Mouse (Mus musculus): Measurements from ENCODE around the gene Lrrc23.
"Not testable (repeated sequence)": the region's sequence is repeated elsewhere in the genome, so short reads cannot be mapped to it uniquely, and the experiment has no call there.

The Lrrc23 gene

DNA sequence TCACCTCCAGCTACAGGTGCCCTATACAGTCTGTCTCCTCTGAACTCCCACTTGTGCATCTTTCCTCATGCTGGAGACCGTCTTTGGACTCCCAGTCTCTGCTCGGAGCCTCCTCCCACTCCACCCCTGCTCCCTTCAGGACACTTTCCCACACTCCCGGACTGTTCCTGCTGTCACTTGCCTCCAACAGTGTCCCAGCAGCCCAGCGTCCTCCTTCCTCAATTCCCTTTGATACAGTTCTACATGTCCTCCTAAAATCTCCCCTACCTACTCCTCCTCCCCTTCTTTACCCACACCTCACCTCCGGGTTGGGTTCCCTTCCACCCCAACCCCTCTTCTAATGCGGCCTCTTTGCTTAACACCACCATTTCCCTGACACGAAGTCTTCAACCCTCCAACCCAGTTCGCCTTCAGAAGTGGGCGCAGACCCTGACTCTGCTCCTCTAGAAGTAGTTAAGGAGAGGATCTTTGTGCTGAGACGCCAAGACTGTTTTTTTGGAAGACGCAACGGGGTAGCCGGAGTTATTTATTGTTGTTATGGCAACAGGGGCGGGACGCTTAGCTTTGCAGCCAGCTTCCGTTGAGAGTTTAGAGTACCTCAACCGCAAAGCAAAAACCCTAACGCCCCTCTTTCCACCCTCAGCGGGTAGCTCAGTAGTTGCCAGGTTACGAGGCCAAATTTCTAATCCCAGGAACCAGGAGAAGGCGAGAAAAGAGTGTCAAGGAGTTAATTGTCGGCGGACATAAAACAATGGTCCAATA lies at the start of gene Lrrc23:
Lrrc23 (minus strand) TSS at position 506 of the 762 bp plus-strand sequence.
- DNase-seq = peak; percentile 53 to 54

DNA sequence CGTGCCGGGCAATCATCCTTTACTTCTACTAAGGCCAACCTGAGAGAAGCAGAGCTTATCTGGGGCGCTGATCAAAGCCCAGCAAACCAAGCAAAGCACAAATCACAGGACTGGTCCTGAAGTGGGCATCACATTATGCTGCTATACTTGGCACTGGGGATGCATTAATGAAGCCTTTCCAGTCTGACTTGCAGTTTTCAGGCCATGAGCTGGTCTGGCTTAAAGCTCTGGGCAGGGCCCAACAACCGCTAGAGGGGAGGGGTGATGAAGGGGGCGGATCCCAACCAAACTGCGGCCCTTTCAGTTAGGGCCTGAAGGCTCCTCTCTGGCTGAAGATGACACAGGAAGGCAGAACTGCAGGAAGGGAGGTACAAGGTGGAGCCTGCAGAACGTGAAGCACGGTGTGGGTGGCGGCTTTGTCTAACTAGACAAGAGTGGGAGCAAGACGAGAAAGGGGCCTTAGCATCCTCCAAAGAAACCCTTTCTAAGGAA lies 48.6 kb upstream of the Lrrc23 start:
- DNase-seq = peak; percentile 39 to 48

DNA sequence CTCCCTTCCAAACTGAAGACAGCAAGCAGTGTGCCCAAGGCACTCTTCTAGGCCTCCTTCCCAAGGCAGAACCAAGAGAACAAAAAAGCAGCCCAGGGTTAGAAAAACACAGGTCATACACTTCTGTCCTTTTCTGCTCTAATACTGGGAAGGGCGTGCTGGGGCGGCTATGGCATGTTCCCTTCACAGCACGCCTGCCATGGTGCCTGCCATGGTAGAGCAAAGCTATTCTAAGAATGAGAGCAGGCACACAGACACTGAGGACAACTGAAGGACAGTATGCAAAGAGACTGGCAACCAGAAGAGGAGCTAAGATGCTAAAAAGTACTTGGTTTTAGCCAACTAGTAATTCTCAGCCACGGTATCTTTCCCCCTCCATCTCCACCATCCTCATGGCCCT lies 42.5 kb upstream of the Lrrc23 start:
- no peak for DNase-seq

DNA sequence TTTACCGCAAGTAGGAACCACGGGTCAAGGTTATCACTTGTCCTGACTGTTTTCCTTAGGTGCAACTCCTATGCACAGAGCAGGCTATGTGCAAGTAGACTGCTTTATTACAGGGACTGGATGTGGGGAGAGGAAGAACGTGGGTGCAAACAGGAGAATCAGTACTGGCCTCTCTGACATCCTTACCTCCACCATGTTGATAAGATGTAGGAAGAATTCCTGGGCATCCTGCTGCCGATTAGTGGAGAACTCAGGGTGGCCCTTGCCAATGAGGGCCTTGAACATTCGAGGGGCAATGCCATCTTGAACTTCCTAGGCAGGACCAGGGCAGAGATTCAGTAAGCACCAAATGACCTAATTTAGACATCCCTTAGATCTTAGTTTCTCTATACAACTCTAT lies 41.4 kb upstream of the Lrrc23 start:
- no peak for DNase-seq

DNA sequence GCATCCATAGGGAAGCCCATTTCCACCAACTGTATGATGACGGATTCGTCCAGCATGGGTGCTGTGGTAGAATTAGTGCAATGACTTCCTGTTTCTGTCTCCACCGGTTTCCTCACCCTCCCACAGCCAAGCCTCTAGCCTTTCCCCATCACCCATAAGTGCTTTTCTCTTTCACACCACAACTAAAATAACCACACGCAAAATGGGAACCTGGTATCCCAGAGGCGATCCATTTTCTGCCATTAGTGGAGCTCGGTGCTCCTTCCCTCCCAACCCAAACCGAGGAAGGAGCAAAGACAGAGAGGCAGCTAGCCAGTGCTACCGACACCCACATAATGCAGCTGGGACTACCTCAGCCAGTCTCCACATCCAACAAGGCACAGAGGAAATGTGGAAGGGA lies 38.4 kb upstream of the Lrrc23 start:
- no peak for DNase-seq

DNA sequence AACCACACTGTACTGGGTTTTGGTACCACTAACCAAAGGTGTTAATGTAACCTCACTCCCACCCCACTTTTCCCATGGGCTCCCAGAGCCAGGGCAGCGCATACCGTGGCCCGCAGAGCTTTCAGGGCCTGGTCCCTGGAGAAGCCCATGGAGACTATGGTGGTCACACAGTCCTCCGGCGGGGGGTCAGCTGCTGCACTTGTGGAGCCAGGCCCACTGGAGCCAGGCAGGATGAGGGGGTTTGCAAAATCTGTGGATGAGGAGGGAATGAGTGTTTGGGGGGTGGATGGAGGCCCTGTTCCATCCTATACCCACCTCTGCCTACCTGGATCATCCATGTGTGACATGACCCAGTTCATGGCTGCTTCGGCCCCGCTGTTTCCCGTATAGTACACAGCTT lies 38.0 kb upstream of the Lrrc23 start:
- no peak for DNase-seq

- no peak for DNase-seq
These were observed 37.6 kb upstream of the Lrrc23 start for GRCm38 (mm10) chr6:124817125-124817524.

- no peak for DNase-seq
These were observed 37.1 kb upstream of the Lrrc23 start for GRCm38 (mm10) chr6:124816611-124817010.

GRCm38 (mm10) chr6:124814858-124815774 lies 35.6 kb upstream of the Lrrc23 start:
- DNase-seq = peak; percentile 31 to 37

GRCm38 (mm10) chr6:124814448-124814847 lies 34.9 kb upstream of the Lrrc23 start:
- DNase-seq = peak in 1 of 2 experiments; percentile 85

GRCm38 (mm10) chr6:124813933-124814332 lies 34.4 kb upstream of the Lrrc23 start, which contains the start of gene Tpi1:
Tpi1 (minus strand) TSS chr6:124814296.
- peak; percentile 94 for DNase-seq

DNA sequence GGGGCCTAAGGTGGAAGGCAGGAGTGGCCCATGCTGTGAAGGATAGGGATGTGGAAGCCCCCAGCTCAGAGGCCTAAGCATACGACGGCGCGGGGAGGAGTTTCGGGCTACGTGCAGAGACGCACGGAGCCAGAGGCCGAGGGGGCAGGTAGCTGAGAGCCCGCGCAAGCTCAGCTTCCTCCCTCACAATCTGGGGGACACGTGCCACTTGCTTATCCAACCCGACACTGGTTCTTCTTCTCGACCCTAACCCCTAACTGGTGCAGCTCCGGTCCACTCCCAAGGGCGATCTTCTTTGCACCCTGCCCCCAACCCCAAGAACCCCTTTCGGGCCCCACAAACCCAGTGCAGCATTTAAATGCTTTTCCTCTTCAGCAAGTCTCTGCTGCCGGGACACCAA lies 34.0 kb upstream of the Lrrc23 start:
- peak; percentile 81 to 85 for DNase-seq

- DNase-seq = no peak
These were observed 33.3 kb upstream of the Lrrc23 start for GRCm38 (mm10) chr6:124812848-124813247.

- no peak for DNase-seq
These were observed 32.4 kb upstream of the Lrrc23 start for GRCm38 (mm10) chr6:124811701-124812560.

- no peak for DNase-seq
These were observed 31.8 kb upstream of the Lrrc23 start for GRCm38 (mm10) chr6:124811403-124811665.

DNA sequence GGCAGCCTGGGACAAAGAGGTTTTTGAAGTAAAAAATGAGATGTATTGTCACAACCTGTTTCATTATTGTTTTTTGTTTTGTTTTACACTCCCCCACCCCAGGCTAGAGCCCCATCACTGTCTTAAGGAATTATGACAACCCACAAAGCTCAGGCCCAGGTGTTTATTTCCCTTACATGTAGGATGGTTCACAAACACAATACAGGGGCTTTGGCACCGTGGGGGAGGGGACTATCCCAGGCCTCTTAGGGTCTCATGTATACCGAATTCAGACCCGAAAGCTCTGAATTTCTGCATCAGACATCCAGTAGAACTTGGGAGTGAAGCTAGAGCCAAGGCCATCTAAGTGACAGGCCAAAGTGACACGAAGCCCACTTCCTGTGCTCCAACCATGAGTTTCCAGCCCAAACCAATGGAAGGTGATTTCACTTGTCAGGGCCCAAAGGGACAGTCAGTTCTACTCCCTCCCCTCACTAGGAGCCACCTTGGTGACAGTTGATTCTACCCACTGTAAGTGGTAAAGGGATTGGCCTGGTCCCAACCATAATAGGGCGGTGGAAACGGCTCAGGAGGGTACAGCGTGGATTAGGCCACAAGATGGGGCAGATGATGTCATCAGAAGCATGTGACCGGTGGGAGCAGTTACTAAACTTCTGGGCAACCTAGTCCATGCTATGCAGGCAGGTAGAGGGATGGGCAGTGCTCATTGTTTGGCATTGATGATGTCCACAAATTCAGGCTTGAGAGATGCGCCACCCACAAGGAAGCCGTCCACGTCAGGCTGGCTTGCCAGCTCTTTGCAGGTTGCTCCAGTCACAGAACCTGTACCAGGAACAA lies 31.3 kb upstream of the Lrrc23 start:
- not testable (repeated sequence) for DNase-seq

GRCm38 (mm10) chr6:124809775-124810538 lies 30.4 kb upstream of the Lrrc23 start:
- peak in 1 of 2 experiments; percentile 44 for DNase-seq

GRCm38 (mm10) chr6:124809052-124809774 lies 29.7 kb upstream of the Lrrc23 start:
- DNase-seq = peak; percentile 89

GRCm38 (mm10) chr6:124808358-124809012 lies 29.0 kb upstream of the Lrrc23 start, which contains the start of gene Spsb2:
Spsb2 (plus strand) TSS chr6:124808661.
- peak; percentile 73 to 78 for DNase-seq

- DNase-seq = no peak
These were observed 28.4 kb upstream of the Lrrc23 start for GRCm38 (mm10) chr6:124807986-124808357.
